Mouse (Mus musculus) kidney, adult 2 months (tissue): ENCODE measurements around the gene Masp2. TPM values are rescaled to one million over a fixed set of nuclear protein-coding genes. Genes with fewer than 3 reads are reported as not detected.

Source experiments
- DNase-seq: peaks from one replicate; pipeline ENCODE4 v3.0.0; 2021
- H3K27ac ChIP-seq: fragments of 200-500 bp; 2 replicates; pipeline ENCODE4 v1.5.1; 2012; ENCODE audit warnings: low read depth, low read length, control low read depth, inconsistent platforms; ENCODE audit not compliant: insufficient read depth
- H3K27me3 ChIP-seq: fragments of 200-500 bp; replicated peaks from 2 replicates; pipeline ENCODE4 v1.6.1; 2012; ENCODE audit warnings: mild to moderate bottlenecking, moderate library complexity, low read length, inconsistent platforms; ENCODE audit not compliant: control insufficient read depth, insufficient read depth
- H3K36me3 ChIP-seq: fragments of 200-500 bp; 2 replicates; pipeline ENCODE4 v1.6.1; 2012; ENCODE audit warnings: mild to moderate bottlenecking, moderate library complexity, low read length, inconsistent platforms; ENCODE audit not compliant: control insufficient read depth, insufficient read depth
- H3K4me1 ChIP-seq: fragments of 200-500 bp; 2 replicates; pipeline ENCODE4 v1.6.1; 2011; ENCODE audit warnings: low read length; ENCODE audit not compliant: control insufficient read depth, insufficient read depth
- H3K4me3 ChIP-seq: fragments of 200-500 bp; 2 replicates; pipeline ENCODE4 v1.5.1; 2011; ENCODE audit warnings: mild to moderate bottlenecking, low read depth, low read length, control low read depth; ENCODE audit not compliant: insufficient read depth
- CTCF ChIP-seq: fragments of 200-500 bp; conservative IDR thresholded peaks from 2 replicates; pipeline ENCODE4 v1.5.1; 2011; ENCODE audit warnings: low read depth, mild to moderate bottlenecking, control low read depth, low read length, moderate library complexity, mixed read lengths; ENCODE audit not compliant: insufficient read depth, insufficient read length
- POLR2A ChIP-seq: fragments of 200-500 bp; IDR thresholded peaks from one replicate; pipeline ENCODE4 v1.6.1; 2011; ENCODE audit warnings: low read depth, low read length, control low read depth
- WGBS: fragments of 180-500 bp; shearing (Covaris S2); methylation state at CpG from one replicate; pipeline ENCODE4 v1.1.7; 2018; 5-methylcytosine and 5-hydroxymethylcytosine counted together
- polyA plus RNA-seq: library from polyadenylated mRNA; depleted of rRNA; stranded (reverse); fragments of >200 nt; gene quantifications from 2 replicates; pipeline ENCODE4 v1.2.3, GENCODE M21; 2012

The Masp2 gene
- polyA plus RNA-seq, 1 experiment, result 1.7 TPM

- no peaks in the 10 kb centered on the region for H3K4me1 ChIP-seq
- no peak for DNase-seq
- WGBS, result 88% methylated on average over 4 of the region's 4 CpGs
- no peak overlapping the region for H3K27ac ChIP-seq
- H3K36me3 ChIP-seq, result no peaks in the 10 kb centered on the region
- no peaks in the 10 kb centered on the region for H3K27me3 ChIP-seq
- H3K4me3 ChIP-seq, result no peak overlapping the region
- no peak for TF ChIP-seq POLR2A
- TF ChIP-seq CTCF, result no peak
Observed at GRCm38 (mm10) chr4:148600316-148600715, 2.0 kb upstream of the Masp2 start.

DNA sequence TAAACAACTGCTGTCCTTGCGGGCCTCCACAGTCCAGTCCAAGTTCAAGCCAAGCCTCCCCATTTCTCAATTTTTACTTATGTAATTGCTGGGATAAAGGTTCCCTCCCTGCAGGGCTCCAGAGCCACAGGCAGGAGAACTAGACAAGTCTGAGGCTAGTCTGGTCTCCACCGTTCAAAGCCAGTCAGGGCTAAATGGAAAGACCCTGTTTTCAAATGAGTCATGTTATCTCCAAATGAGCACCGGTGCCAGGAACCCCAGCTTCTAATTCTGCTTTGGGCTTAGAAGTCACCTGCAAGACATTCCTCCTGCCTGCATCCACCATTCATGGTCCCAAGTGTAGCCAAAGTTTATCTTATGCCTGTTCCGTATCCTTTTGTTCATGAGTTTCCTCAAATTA lies 483 bp upstream of the Masp2 start:
- 68% methylated on average over 4 of the region's 4 CpGs for WGBS

GRCm38 (mm10) chr4:148603376-148604139 lies 1.2 kb downstream of the Masp2 start:
- H3K36me3 ChIP-seq, result no peaks in the 10 kb centered on the region
- DNase-seq, result no peak
- no peak overlapping the region for H3K4me3 ChIP-seq
- no peak overlapping the region for H3K27ac ChIP-seq
- H3K27me3 ChIP-seq, result no peaks in the 10 kb centered on the region
- H3K4me1 ChIP-seq, result peaks cover under 1% of the 10 kb centered on the region; the same call in 1 of the 2 replicates
- WGBS, result 78% methylated on average over 10 of the region's 10 CpGs
- TF ChIP-seq POLR2A, result no peak
- no peak for TF ChIP-seq CTCF

More for the DNA sequence above, 483 bp upstream of the Masp2 start:
- TF ChIP-seq CTCF (no peak), POLR2A (no peak)
- Histone ChIP-seq H3K4me3 (no peak overlapping the region), H3K36me3 (no peaks in the 10 kb centered on the region), H3K27me3 (no peaks in the 10 kb centered on the region), H3K27ac (no peak overlapping the region), H3K4me1 (no peaks in the 10 kb centered on the region)
- no peak for DNase-seq

DNA sequence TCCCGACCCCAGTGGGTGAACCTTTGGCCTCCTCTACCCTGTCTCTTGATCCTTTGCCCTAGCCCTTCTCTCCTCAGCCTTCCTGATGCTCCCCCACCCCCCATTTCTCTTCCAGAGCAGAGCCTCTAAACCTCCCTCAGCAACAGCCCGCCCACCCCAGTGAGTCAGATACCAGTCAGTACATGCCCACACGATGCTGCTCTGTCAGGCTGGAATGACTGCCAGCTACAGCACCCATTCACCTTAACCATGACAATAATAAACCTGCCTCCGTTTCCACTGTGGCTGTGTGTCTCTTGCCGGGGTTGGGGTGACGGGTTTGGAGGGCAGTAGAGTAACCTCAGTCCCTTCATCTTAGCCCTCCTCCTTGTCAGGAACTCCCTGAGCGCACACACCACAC lies 1.8 kb downstream of the Masp2 start:
- 75% methylated on average over 7 of the region's 7 CpGs for WGBS
- no peaks in the 10 kb centered on the region for H3K36me3 ChIP-seq
- peaks cover 7% of the 10 kb centered on the region for H3K4me1 ChIP-seq
- no peak overlapping the region for H3K4me3 ChIP-seq
- H3K27me3 ChIP-seq, result no peaks in the 10 kb centered on the region
- no peak for DNase-seq
- no peak overlapping the region for H3K27ac ChIP-seq
- TF ChIP-seq POLR2A (no peak), CTCF (no peak)

GRCm38 (mm10) chr4:148604541-148605165 lies 2.3 kb downstream of the Masp2 start:
- Histone ChIP-seq H3K27me3 (no peaks in the 10 kb centered on the region), H3K4me1 (peaks cover 10% of the 10 kb centered on the region), H3K36me3 (no peaks in the 10 kb centered on the region), H3K27ac (no peak overlapping the region), H3K4me3 (no peak overlapping the region)
- TF ChIP-seq POLR2A (no peak), CTCF (peak; percentile 72)
- 95% methylated on average over 3 of the region's 3 CpGs for WGBS
- peak; percentile 76 for DNase-seq

DNA sequence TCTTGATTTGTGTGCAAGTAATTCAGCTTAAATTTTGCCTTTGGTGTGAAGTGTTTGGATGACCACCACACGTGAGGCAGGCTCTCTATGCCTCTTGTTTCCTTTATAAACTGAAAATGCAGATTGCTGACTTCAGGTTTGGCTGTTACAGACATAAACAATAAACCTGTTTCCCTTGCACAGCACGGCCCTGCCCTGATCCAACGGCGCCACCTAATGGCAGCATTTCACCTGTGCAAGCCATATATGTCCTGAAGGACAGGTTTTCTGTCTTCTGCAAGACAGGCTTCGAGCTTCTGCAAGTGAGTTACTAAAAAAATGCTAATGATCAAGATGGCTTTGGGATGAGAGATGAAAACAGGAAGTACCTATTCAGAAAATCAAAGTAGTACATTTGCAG lies 5.4 kb downstream of the Masp2 start:
- DNase-seq, result peak; percentile 84
- TF ChIP-seq CTCF (peak; percentile 91), POLR2A (no peak)
- WGBS, result 9% methylated on average over 5 of the region's 5 CpGs
- Histone ChIP-seq H3K27me3 (no peaks in the 10 kb centered on the region), H3K4me1 (peaks cover 16% of the 10 kb centered on the region), H3K36me3 (peaks cover 1% of the 10 kb centered on the region), H3K27ac (no peak overlapping the region), H3K4me3 (no peak overlapping the region)

GRCm38 (mm10) chr4:148609805-148610204 lies 7.5 kb downstream of the Masp2 start:
- TF ChIP-seq POLR2A (no peak), CTCF (no peak)
- peaks cover 22% of the 10 kb centered on the region for H3K4me1 ChIP-seq
- peak overlapping the region; percentile 42; the same call in 1 of the 2 replicates for H3K27ac ChIP-seq
- H3K4me3 ChIP-seq, result no peak overlapping the region
- peak; percentile 55 for DNase-seq
- WGBS, result 58% methylated on average over 5 of the region's 5 CpGs
- H3K27me3 ChIP-seq, result no peaks in the 10 kb centered on the region
- H3K36me3 ChIP-seq, result peaks cover 3% of the 10 kb centered on the region
